Mouse (Mus musculus): ENCODE data around the gene Mta3.
A peak's percentile ranks its signal among the peaks of the same experiment; 100 is the strongest.
"Not testable (repeated sequence)": the region's sequence is repeated elsewhere in the genome, so short reads cannot be mapped to it uniquely, and the experiment has no call there.

The Mta3 gene

DNA sequence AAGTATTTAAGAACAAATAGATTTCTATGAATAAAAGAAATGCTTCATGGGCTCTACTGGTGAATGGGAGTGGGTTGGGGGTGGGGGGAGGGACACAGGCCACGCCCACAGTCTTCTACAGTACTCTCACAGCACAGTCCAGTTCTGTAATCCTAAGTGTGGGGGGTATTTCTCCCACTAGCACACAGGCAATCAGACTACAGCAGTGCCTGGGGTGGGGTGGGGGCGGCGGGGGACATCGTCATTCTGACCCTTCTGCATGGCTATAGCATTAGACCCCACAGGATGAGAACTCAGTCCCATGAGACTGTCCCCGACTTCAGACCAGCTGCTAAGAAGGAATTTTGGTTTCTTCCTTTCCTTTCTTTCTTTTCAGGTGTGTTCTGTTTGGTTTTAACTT lies 143.8 kb downstream of the Mta3 start:
- no peak for DNase-seq (ENCODE audit: low spot score)

DNA sequence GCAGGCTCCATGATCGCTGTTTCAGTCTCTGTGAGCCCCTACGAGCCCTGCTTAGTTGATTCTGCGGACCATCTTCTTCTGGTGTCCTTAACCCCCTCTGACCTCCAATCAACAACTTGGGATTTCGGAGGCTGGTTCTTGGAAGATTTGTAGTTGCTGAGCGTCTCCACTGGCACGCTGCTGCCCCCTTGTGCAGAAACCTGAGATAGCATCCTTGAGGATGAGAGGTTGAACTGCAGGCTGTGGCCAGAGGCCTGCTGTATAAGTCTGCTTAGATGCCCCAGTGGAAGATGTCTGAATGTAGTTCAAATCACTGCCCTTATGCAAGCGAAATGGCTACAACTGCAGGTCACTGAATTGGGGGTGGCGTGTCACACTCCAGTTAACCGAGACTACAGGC lies 144.5 kb downstream of the Mta3 start:
- peak; percentile 86 for DNase-seq (ENCODE audit: low spot score)

DNA sequence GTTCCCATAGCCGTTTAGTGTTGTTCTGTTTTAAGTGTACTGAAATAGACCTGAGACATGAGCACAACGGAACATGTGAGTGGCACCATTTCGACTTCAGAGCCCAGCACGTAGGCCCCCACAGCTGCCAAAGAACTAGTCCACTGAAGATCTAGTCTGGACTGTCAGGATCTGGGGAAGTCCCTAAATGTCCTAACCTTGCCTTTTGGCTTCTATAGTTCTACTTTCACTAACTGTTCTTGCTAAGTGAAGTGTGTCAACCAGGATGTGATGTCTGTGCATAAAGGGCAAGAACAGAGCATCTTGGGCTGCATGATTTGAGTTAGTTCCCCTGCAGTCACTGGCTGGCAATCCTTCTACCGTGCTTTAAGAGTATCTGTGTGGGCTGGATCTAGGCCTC lies 144.9 kb downstream of the Mta3 start:
- no peak for DNase-seq (ENCODE audit: low spot score)

DNA sequence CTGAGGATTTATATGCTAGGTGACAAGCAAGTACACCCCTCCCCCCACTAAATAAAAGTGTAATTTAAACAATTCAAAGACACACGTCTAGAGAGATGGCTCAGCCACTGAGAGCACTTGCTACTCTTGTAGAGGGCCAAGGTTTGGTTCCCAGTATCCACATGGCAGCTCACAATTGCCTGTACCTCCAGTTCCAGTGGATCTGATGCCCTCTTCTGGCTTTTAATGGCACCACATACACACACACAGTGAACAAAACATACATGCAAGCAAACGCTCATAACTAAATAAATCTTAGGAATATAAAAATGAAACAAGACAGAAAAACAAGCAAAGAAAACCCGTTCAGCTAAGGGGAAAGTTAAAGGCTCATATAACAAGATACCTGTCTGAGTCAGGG lies 147.9 kb downstream of the Mta3 start:
- DNase-seq (ENCODE audit: low spot score): no peak

DNA sequence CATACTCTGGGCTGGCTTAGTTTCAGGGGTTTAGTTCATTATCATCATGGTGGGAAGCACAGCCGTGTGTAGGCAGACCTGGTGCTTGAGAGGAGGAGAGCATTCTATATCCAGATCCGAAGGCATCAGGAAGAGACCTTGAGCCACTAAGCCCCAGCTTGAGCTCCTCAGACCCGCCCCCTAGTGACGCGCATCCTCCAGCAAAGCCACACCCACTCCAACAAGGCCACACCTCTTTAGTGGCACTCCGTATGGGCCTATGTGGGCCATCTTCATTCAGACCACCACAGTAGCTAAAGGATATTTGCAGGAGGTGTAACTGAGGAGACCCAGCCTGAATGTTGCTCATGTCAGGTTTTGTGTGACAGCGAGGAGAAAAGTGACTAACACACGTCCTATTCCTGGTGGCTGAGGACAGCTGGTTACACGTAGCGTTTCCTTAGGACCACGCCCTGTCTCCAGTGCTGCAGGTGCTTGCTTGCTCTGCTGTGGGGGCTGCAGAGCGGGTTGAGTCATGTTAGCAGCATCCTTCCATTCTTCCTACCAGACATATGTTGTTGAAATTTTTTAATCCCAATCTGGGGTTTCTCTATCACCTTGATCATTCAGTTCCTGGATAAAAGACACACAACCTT lies 148.4 kb downstream of the Mta3 start:
- peak; percentile 58 for DNase-seq (ENCODE audit: low spot score)

DNA sequence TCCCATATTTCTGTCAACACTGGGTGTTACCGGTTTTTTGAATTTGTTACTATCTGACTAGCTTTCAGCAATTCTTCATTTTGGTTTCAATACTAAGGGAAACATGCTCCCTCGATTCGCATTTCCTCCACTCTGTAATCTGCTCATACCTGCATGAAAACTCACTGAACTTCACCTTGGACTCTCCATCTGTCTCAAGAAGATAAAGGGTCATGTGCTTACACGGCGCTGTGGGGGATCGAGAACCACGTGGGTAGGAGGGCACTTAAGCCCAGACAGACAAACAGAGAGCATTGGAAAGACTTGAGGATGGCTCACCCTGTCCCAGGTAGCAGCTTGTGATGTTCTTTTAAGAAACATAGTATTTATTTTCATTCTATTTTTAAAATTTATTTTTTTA lies 152.4 kb downstream of the Mta3 start:
- DNase-seq (ENCODE audit: low spot score): no peak

DNA sequence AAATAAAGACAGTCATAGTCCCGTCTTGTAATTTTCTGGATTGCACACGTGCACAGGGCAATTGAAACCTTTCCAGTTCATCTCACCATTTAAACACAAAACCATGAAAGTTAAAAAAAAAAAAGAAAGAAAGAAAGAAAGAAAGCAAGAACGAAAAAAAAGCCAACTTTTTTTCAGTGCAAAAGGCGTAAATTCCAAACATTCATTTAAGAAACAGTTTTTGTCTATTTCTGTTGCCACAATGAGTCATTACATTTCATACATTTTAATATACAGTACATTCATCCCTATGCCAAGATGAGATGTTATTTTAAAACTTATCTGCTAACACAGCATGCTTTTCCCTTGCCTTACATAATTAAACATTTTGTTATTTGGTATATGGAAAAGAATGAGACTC lies 153.7 kb downstream of the Mta3 start:
- DNase-seq (ENCODE audit: low spot score): no peak

DNA sequence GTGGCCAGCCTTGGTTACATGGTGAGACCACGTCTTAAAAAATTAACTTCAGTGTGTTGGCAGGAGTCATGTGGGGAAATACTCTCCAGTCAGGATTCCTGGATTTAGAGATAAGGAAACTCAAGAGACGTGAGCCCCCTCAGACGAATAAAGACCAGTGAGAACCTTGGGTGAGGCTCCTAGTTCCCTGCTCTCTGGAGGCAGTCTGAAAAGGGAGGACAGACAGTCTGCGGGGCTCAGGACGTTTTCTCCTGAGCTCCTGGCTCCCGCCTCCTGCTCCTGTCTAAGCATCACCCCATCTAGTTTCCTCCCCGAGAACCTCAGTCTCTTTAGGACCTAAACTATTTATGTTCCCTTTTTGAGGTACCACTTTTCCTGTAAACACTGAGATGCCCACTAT lies 154.3 kb downstream of the Mta3 start:
- no peak for DNase-seq (ENCODE audit: low spot score)

DNA sequence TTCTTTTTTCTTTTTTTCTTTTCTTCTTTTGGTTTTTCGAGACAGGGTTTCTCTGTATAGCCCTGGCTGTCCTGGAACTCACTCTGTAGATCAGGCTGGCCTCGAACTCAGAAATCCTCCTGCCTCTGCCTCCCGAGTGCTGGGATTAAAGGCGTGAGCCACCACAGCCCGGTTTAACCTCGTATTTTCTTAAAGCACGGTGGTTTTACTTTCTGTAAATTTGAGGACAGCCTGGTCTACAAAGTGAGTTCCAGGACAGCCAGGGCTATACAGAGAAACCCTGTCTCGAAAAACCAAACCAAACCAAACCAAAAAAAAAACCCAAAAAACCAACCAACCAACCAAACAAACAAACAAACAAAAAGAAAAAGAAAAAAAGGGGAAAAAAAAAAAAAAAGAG lies 155.0 kb downstream of the Mta3 start:
- DNase-seq (ENCODE audit: low spot score): not testable (repeated sequence)

DNA sequence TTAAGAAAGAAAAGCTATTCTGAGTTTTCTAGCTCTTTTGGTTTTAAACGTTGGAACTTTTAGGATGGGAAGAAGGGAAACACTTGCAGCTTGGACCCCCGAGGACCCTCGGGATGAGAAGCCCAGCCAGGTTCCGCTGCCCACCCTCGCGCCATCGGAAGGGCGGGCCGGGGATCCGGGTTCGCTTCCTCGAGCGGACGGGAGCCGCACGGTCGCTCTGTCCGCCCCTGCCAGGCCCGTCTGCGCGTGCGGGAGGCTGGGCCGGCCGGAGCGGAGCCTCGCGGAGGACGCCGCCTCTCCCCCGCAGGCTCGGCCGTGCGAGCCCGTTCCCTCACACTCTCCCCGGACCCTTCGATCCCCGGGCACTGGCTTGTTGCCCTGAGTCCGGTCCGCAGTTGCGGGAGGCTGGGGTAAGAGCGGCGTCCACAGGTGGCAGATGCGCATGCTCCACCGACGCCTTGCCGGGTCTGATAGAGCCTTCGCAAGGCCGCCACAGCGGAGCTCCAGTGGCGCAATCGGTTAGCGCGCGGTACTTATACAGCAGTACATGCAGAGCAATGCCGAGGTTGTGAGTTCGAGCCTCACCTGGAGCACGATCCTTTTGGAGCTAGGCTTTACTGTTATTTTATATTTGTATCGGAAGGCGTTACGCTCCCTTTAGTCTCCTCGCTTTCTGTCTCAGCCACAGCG lies 155.6 kb downstream of the Mta3 start:
- peak; percentile 99 for DNase-seq (ENCODE audit: low spot score)

DNA sequence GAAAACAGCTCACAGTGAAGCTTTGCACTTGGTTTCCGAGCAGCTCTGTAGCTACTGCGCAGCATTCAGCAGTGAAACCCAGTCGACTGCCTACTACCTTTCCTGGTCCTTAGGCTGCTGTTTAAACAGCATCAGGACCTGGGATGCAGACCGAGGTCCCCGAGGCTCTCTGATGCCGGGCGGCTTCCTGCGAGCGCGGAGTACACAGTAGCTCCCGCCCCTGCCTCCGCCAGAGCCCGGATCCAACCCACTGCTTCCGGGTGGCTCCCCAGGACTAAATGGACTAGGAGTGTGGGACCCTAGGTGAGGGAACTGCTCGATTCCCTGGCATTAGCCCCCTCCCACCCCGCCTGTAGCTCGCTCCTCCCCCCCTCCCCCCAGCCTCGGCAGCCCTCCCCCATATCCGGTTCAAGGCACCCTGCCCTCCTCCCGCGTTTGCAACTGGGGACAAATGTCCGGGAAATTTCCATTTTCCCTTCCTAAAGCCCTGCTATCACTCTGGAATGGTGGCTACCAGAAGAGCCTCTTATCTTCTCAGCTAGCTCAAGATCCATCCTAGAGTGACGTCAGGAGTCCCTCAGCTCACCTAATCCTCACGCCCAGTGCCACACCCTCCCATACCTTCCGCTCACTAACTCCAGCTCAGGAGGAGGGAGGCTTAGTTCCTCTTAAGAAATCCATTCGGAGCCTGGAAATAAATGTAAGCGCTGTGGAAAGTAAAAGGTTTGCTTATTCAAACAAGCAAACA lies 156.3 kb downstream of the Mta3 start:
- no peak for DNase-seq (ENCODE audit: low spot score)

DNA sequence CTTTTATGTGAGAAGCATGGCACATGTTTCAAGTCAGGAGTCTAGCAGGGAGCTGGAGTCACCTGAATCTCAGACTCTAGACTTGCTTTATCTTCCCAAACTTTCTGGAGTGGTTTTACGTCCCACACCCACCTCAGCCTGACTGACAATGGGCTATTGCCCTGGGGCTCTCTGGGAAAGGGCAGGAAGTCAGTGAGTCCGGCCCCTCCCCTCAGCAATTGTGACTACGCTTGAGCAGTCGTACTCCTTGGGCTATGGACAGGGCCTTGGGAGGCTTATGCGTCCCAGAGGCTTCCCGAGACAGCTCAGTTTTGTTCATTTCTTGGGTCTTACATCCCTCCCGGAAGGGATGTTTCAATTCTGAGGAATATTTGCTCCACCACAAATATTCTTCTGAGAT lies 159.4 kb downstream of the Mta3 start:
- no peak for DNase-seq (ENCODE audit: low spot score)

DNA sequence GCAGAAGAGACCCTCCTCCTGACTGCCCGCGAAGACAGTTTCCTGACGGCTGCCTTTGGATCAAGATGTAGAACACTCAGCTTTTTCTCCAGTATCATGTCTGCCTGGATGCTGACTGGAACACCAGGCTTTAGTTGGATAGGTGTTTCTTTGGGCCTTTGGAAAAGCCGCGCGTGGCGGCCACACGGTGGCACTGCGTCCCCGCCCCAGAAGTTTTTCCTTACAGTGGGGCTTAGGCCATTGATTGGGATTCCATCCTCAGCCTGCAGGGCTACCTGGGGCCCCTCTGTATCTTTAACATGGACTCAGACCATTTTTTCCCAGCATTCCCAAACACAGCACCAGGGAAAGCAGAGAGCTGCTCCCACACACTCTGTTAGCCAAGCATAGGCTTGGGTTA lies 160.6 kb downstream of the Mta3 start:
- DNase-seq (ENCODE audit: low spot score): no peak

DNA sequence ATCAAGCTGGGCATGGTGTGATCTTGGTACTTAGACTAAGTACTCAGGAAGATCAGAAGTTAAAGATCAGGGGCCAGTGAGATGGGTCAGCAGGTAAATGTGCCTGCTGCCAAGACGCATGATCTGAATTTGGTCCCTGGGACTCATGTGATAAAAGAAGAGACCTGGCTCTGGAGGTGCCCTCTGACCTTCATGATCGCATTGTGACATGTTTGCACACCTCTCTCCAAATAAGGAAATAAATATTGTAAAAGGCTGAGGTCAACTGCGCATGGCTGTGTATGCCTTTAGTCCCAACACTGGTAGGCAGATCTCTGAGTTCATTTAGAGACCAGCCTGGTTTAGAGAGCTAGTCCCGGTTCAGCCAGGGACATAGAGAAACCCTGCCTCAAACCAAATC lies 164.4 kb downstream of the Mta3 start:
- no peak for DNase-seq (ENCODE audit: low spot score)
